Mouse (Mus musculus): ENCODE measurements around the gene Gclm. TPM values are rescaled to one million over a fixed set of nuclear protein-coding genes. Genes with fewer than 3 reads are reported as not detected.

Gclm gene
- polyA plus RNA-seq, 1 experiment, result 23.2 TPM

DNA sequence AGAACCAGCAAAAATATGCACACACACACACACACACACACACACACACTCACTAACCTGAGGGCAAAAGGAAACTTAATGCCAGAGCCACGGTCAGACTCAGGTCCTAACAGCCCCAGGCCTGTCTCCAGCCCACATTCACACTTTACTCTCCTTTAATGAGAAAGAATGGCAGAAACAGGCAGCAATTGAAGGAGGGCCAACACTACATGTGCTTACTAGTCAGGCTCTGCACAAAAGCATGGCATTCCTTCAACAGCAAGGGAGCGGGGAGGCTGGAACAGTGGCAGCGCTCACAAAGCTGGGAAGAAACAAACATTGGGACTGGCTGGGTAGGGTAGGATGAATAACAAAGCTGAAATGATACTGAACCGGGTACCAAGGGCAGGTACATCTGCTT, 45.8 kb upstream of the Gclm start:
- Histone ChIP-seq H3K36me3 (ENCODE audit: control insufficient read depth, insufficient read depth) (no peaks in the 10 kb centered on the region), H3K79me2 (ENCODE audit: control insufficient read depth, insufficient read depth) (no peaks in the 10 kb centered on the region), H3K27me3 (ENCODE audit: control insufficient read depth, insufficient read depth, insufficient read length) (no peaks in the 10 kb centered on the region), H3K4me2 (ENCODE audit: low read depth) (no peak overlapping the region), H3ac (ENCODE audit: control insufficient read depth, insufficient read length) (no peak overlapping the region), H3K4me3 (no peak overlapping the region)
- TF ChIP-seq MYOD1 (IDR thresholded peaks at IDR 0.05; ENCODE audit: control insufficient read depth in 1 of 3, insufficient read length in 2 of 3, low read depth in 2 of 3) (no peak), POLR2A (IDR thresholded peaks at IDR 0.05; ENCODE audit: insufficient read length, low read depth) (no peak), MAX (IDR thresholded peaks at IDR 0.05; ENCODE audit: low read depth) (no peak), TCF12 (IDR thresholded peaks at IDR 0.05; ENCODE audit: insufficient read depth, poor library complexity, severe bottlenecking) (no peak), E2F4 (IDR thresholded peaks at IDR 0.05; ENCODE audit: insufficient read depth) (no peak), USF1 (IDR thresholded peaks at IDR 0.05; ENCODE audit: low read depth) (no peak), TCF3 (IDR thresholded peaks at IDR 0.05; ENCODE audit: insufficient read length, low read depth) (no peak), REST (IDR thresholded peaks at IDR 0.05; ENCODE audit: insufficient read depth, insufficient read length) (no peak), CEBPB (IDR thresholded peaks at IDR 0.05; ENCODE audit: insufficient read depth, poor library complexity, severe bottlenecking) (no peak), POLR2AphosphoS2 (IDR thresholded peaks at IDR 0.05; ENCODE audit: insufficient read length, low read depth) (no peak), MYOG (IDR thresholded peaks at IDR 0.05; ENCODE audit: control insufficient read depth in 1 of 3, insufficient read depth in 1 of 3, insufficient read length in 2 of 3, low read depth in 2 of 3) (no peak), SRF (IDR thresholded peaks at IDR 0.05; ENCODE audit: control insufficient read depth, insufficient read length, low read depth) (no peak)

DNA sequence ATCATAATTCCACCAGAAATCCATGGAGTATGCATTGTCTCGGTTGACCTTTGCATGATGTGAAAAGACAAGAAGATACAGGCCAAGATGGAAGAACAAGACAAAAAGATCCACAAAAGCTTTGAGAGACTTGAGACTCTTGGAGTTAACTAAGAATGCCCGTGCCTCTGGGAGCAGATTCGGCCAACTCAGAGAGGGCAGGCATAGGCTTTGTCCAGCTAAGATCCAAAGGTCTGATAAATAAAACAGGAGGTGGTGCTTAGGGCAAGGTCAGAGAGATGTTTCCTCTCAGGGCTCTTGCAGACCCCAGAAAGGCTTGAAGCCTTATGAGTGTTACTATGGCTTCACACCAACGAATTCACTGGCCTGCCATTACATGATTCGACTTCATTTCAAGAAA, 45.3 kb upstream of the Gclm start:
- TF ChIP-seq E2F4 (IDR thresholded peaks at IDR 0.05; ENCODE audit: insufficient read depth), result no peak
- no peak for TF ChIP-seq USF1 (IDR thresholded peaks at IDR 0.05; ENCODE audit: low read depth)
- no peak for TF ChIP-seq TCF12 (IDR thresholded peaks at IDR 0.05; ENCODE audit: insufficient read depth, poor library complexity, severe bottlenecking)
- no peak for TF ChIP-seq CEBPB (IDR thresholded peaks at IDR 0.05; ENCODE audit: insufficient read depth, poor library complexity, severe bottlenecking)
- TF ChIP-seq TCF3 (IDR thresholded peaks at IDR 0.05; ENCODE audit: insufficient read length, low read depth), result no peak
- no peak for TF ChIP-seq SRF (IDR thresholded peaks at IDR 0.05; ENCODE audit: control insufficient read depth, insufficient read length, low read depth)
- no peak for TF ChIP-seq REST (IDR thresholded peaks at IDR 0.05; ENCODE audit: insufficient read depth, insufficient read length)
- TF ChIP-seq POLR2A (IDR thresholded peaks at IDR 0.05; ENCODE audit: insufficient read length, low read depth), result no peak
- no peak for TF ChIP-seq MAX (IDR thresholded peaks at IDR 0.05; ENCODE audit: low read depth)
- no peak for TF ChIP-seq POLR2AphosphoS2 (IDR thresholded peaks at IDR 0.05; ENCODE audit: insufficient read length, low read depth)
- no peak for TF ChIP-seq MYOD1 (IDR thresholded peaks at IDR 0.05; ENCODE audit: control insufficient read depth in 1 of 3, insufficient read length in 2 of 3, low read depth in 2 of 3)
- no peak for TF ChIP-seq MYOG (IDR thresholded peaks at IDR 0.05; ENCODE audit: control insufficient read depth in 1 of 3, insufficient read depth in 1 of 3, insufficient read length in 2 of 3, low read depth in 2 of 3)
- no peaks in the 10 kb centered on the region for H3K79me2 ChIP-seq (ENCODE audit: control insufficient read depth, insufficient read depth)
- H3K36me3 ChIP-seq (ENCODE audit: control insufficient read depth, insufficient read depth), result no peaks in the 10 kb centered on the region
- no peaks in the 10 kb centered on the region for H3K27me3 ChIP-seq (ENCODE audit: control insufficient read depth, insufficient read depth, insufficient read length)
- H3K4me3 ChIP-seq, result no peak overlapping the region
- H3K4me2 ChIP-seq (ENCODE audit: low read depth), result no peak overlapping the region
- no peak overlapping the region for H3ac ChIP-seq (ENCODE audit: control insufficient read depth, insufficient read length)

DNA sequence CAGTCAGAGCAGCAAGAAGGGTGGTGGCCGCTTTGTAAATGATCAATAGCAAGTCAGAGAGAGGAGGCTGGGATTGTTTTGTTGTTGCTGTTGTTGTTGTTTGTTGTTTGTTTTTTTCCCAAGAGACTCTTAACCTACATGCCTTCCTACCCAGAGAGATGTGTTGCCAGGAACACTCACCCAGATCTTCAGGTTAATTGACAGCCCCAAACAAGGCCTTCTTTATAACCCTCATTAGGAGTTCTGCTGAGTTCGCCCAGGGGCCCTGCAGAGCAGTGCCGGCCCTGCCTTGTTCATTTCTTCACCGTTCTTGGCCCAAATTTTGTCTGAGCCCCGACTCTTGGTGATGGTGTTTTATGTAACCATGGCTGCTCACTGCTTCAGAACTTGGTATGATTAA, 44.9 kb upstream of the Gclm start:
- no peaks in the 10 kb centered on the region for H3K79me2 ChIP-seq (ENCODE audit: control insufficient read depth, insufficient read depth)
- H3K27me3 ChIP-seq (ENCODE audit: control insufficient read depth, insufficient read depth, insufficient read length), result no peaks in the 10 kb centered on the region
- H3K4me2 ChIP-seq (ENCODE audit: low read depth), result no peak overlapping the region
- no peaks in the 10 kb centered on the region for H3K36me3 ChIP-seq (ENCODE audit: control insufficient read depth, insufficient read depth)
- H3K4me3 ChIP-seq, result no peak overlapping the region
- no peak overlapping the region for H3ac ChIP-seq (ENCODE audit: control insufficient read depth, insufficient read length)
- TF ChIP-seq TCF3 (IDR thresholded peaks at IDR 0.05; ENCODE audit: insufficient read length, low read depth) (no peak), MAX (IDR thresholded peaks at IDR 0.05; ENCODE audit: low read depth) (no peak), REST (IDR thresholded peaks at IDR 0.05; ENCODE audit: insufficient read depth, insufficient read length) (no peak), TCF12 (IDR thresholded peaks at IDR 0.05; ENCODE audit: insufficient read depth, poor library complexity, severe bottlenecking) (no peak), E2F4 (IDR thresholded peaks at IDR 0.05; ENCODE audit: insufficient read depth) (no peak), SRF (IDR thresholded peaks at IDR 0.05; ENCODE audit: control insufficient read depth, insufficient read length, low read depth) (no peak), USF1 (IDR thresholded peaks at IDR 0.05; ENCODE audit: low read depth) (no peak), CEBPB (IDR thresholded peaks at IDR 0.05; ENCODE audit: insufficient read depth, poor library complexity, severe bottlenecking) (no peak), POLR2A (IDR thresholded peaks at IDR 0.05; ENCODE audit: insufficient read length, low read depth) (no peak), POLR2AphosphoS2 (IDR thresholded peaks at IDR 0.05; ENCODE audit: insufficient read length, low read depth) (no peak), MYOG (IDR thresholded peaks at IDR 0.05; ENCODE audit: control insufficient read depth in 1 of 3, insufficient read depth in 1 of 3, insufficient read length in 2 of 3, low read depth in 2 of 3) (no peak), MYOD1 (IDR thresholded peaks at IDR 0.05; ENCODE audit: control insufficient read depth in 1 of 3, insufficient read length in 2 of 3, low read depth in 2 of 3) (no peak)

DNA sequence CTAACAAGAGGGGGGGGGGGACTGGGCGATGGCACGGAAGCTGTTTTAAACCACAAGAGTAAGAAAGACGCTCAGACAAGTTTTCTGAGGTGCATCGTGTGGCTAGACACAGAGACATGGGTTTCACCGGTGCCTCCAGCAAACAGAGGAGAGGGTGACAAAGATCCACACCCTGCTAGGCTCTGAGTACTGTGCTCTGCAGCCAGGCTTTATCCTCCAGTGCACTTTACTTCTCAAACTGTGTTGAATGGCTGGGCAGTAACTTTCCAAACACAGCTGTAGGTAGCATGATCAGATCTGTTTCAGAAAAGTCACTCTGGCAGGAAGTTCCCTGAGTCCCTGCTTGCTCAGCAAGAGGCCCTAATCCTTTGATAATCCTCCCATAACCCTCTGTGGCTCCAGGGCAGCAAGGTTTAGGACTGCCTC, 43.0 kb upstream of the Gclm start:
- Histone ChIP-seq H3K27me3 (ENCODE audit: control insufficient read depth, insufficient read depth, insufficient read length) (no peaks in the 10 kb centered on the region), H3K36me3 (ENCODE audit: control insufficient read depth, insufficient read depth) (no peaks in the 10 kb centered on the region), H3ac (ENCODE audit: control insufficient read depth, insufficient read length) (no peak overlapping the region), H3K79me2 (ENCODE audit: control insufficient read depth, insufficient read depth) (no peaks in the 10 kb centered on the region), H3K4me2 (ENCODE audit: low read depth) (no peak overlapping the region), H3K4me3 (no peak overlapping the region)
- no peak for TF ChIP-seq POLR2A (IDR thresholded peaks at IDR 0.05; ENCODE audit: insufficient read length, low read depth)
- TF ChIP-seq SRF (IDR thresholded peaks at IDR 0.05; ENCODE audit: control insufficient read depth, insufficient read length, low read depth), result no peak
- TF ChIP-seq CEBPB (IDR thresholded peaks at IDR 0.05; ENCODE audit: insufficient read depth, poor library complexity, severe bottlenecking), result no peak
- TF ChIP-seq MAX (IDR thresholded peaks at IDR 0.05; ENCODE audit: low read depth), result no peak
- TF ChIP-seq MYOG (IDR thresholded peaks at IDR 0.05; ENCODE audit: control insufficient read depth in 1 of 3, insufficient read depth in 1 of 3, insufficient read length in 2 of 3, low read depth in 2 of 3), result no peak
- no peak for TF ChIP-seq TCF3 (IDR thresholded peaks at IDR 0.05; ENCODE audit: insufficient read length, low read depth)
- TF ChIP-seq REST (IDR thresholded peaks at IDR 0.05; ENCODE audit: insufficient read depth, insufficient read length), result no peak
- no peak for TF ChIP-seq TCF12 (IDR thresholded peaks at IDR 0.05; ENCODE audit: insufficient read depth, poor library complexity, severe bottlenecking)
- no peak for TF ChIP-seq USF1 (IDR thresholded peaks at IDR 0.05; ENCODE audit: low read depth)
- TF ChIP-seq POLR2AphosphoS2 (IDR thresholded peaks at IDR 0.05; ENCODE audit: insufficient read length, low read depth), result no peak
- no peak for TF ChIP-seq MYOD1 (IDR thresholded peaks at IDR 0.05; ENCODE audit: control insufficient read depth in 1 of 3, insufficient read length in 2 of 3, low read depth in 2 of 3)
- TF ChIP-seq E2F4 (IDR thresholded peaks at IDR 0.05; ENCODE audit: insufficient read depth), result no peak

Measured in myocyte (in vitro differentiated cells).